Mouse (Mus musculus): ENCODE measurements around the gene Golt1a. TPM values are rescaled to one million over a fixed set of nuclear protein-coding genes. Genes with fewer than 3 reads are reported as not detected.

The Golt1a gene
- polyA plus RNA-seq, 2 experiments: 2.8 to 8.0 TPM

- Histone ChIP-seq H3K4me1 (replicated peaks; ENCODE audit: control insufficient read depth in 2 of 2, insufficient read depth in 2 of 2, low read length in 1 of 2) (no peaks in the 10 kb centered on the region), H3K4me3 (ENCODE audit: insufficient read depth in 1 of 2, low read depth in 2 of 2, low read length in 2 of 2) (no peak overlapping the region), H3K9me3 (ENCODE audit: control insufficient read depth, low read length) (no peaks in the 10 kb centered on the region), H3K9ac (replicated peaks) (no peak overlapping the region), H3K4me2 (ENCODE audit: low read depth) (no peak overlapping the region), H3K27me3 (ENCODE audit: control insufficient read depth, insufficient read depth, low read length) (no peaks in the 10 kb centered on the region), H3K36me3 (replicated peaks; ENCODE audit: control insufficient read depth, insufficient read depth, low read depth) (no peaks in the 10 kb centered on the region), H3K27ac (no peak overlapping the region)
- WGBS (ENCODE audit: insufficient replicate concordance): 51% methylated on average over 15 of the region's 15 CpGs
- TF ChIP-seq CTCF (IDR thresholded peaks at IDR 0.05; ENCODE audit: low read depth): no peak
- no peak for TF ChIP-seq EP300 (IDR thresholded peaks at IDR 0.05; ENCODE audit: low read depth)
- DNase-seq (ENCODE audit: low read depth in 3 of 3, low spot score in 3 of 3): no peak
- no peak for ATAC-seq (ENCODE audit: insufficient read depth)
These were observed 46.3 kb downstream of the Golt1a start for GRCm38 (mm10) chr1:133355912-133356311.

- no peak for DNase-seq (ENCODE audit: low read depth in 3 of 3, low spot score in 3 of 3)
- TF ChIP-seq CTCF (IDR thresholded peaks at IDR 0.05; ENCODE audit: low read depth) (no peak), EP300 (IDR thresholded peaks at IDR 0.05; ENCODE audit: low read depth) (no peak)
- H3K4me3 ChIP-seq (ENCODE audit: insufficient read depth in 1 of 2, low read depth in 2 of 2, low read length in 2 of 2): no peak overlapping the region
- H3K27ac ChIP-seq: no peak overlapping the region
- no peak overlapping the region for H3K4me2 ChIP-seq (ENCODE audit: low read depth)
- no peak overlapping the region for H3K9ac ChIP-seq (replicated peaks)
- WGBS (ENCODE audit: insufficient replicate concordance): 42% methylated on average over 8 of the region's 8 CpGs
- no peaks in the 10 kb centered on the region for H3K4me1 ChIP-seq (replicated peaks; ENCODE audit: control insufficient read depth in 2 of 2, insufficient read depth in 2 of 2, low read length in 1 of 2)
- H3K36me3 ChIP-seq (replicated peaks; ENCODE audit: control insufficient read depth, insufficient read depth, low read depth): no peaks in the 10 kb centered on the region
- no peaks in the 10 kb centered on the region for H3K9me3 ChIP-seq (ENCODE audit: control insufficient read depth, low read length)
- no peak for ATAC-seq (ENCODE audit: insufficient read depth)
- H3K27me3 ChIP-seq (ENCODE audit: control insufficient read depth, insufficient read depth, low read length): no peaks in the 10 kb centered on the region
These were observed 46.7 kb downstream of the Golt1a start for GRCm38 (mm10) chr1:133356330-133356729.

- TF ChIP-seq CTCF (IDR thresholded peaks at IDR 0.05; ENCODE audit: low read depth) (no peak), EP300 (IDR thresholded peaks at IDR 0.05; ENCODE audit: low read depth) (no peak)
- ATAC-seq (ENCODE audit: insufficient read depth): no peak
- no peak for DNase-seq (ENCODE audit: low read depth in 3 of 3, low spot score in 3 of 3)
- H3K27me3 ChIP-seq (ENCODE audit: control insufficient read depth, insufficient read depth, low read length): peaks cover 19% of the 10 kb centered on the region
- H3K9me3 ChIP-seq (ENCODE audit: control insufficient read depth, low read length): no peaks in the 10 kb centered on the region
- no peak overlapping the region for H3K4me3 ChIP-seq (ENCODE audit: insufficient read depth in 1 of 2, low read depth in 2 of 2, low read length in 2 of 2)
- no peak overlapping the region for H3K9ac ChIP-seq (replicated peaks)
- no peaks in the 10 kb centered on the region for H3K36me3 ChIP-seq (replicated peaks; ENCODE audit: control insufficient read depth, insufficient read depth, low read depth)
- 75% methylated on average over 6 of the region's 6 CpGs for WGBS (ENCODE audit: insufficient replicate concordance)
- no peaks in the 10 kb centered on the region for H3K4me1 ChIP-seq (replicated peaks; ENCODE audit: control insufficient read depth in 2 of 2, insufficient read depth in 2 of 2, low read length in 1 of 2)
- H3K4me2 ChIP-seq (ENCODE audit: low read depth): no peak overlapping the region
- no peak overlapping the region for H3K27ac ChIP-seq
These were observed 51.4 kb downstream of the Golt1a start for GRCm38 (mm10) chr1:133361006-133361405.

GRCm38 (mm10) chr1:133362103-133362502, 52.5 kb downstream of the Golt1a start:
- ATAC-seq (ENCODE audit: insufficient read depth): no peak
- no peaks in the 10 kb centered on the region for H3K4me1 ChIP-seq (replicated peaks; ENCODE audit: control insufficient read depth in 2 of 2, insufficient read depth in 2 of 2, low read length in 1 of 2)
- H3K9me3 ChIP-seq (ENCODE audit: control insufficient read depth, low read length): no peaks in the 10 kb centered on the region
- no peak overlapping the region for H3K4me3 ChIP-seq (ENCODE audit: insufficient read depth in 1 of 2, low read depth in 2 of 2, low read length in 2 of 2)
- no peak for DNase-seq (ENCODE audit: low read depth in 3 of 3, low spot score in 3 of 3)
- H3K9ac ChIP-seq (replicated peaks): no peak overlapping the region
- peaks cover 19% of the 10 kb centered on the region for H3K27me3 ChIP-seq (ENCODE audit: control insufficient read depth, insufficient read depth, low read length)
- no peak overlapping the region for H3K27ac ChIP-seq
- TF ChIP-seq EP300 (IDR thresholded peaks at IDR 0.05; ENCODE audit: low read depth) (no peak), CTCF (IDR thresholded peaks at IDR 0.05; ENCODE audit: low read depth) (no peak)
- H3K36me3 ChIP-seq (replicated peaks; ENCODE audit: control insufficient read depth, insufficient read depth, low read depth): no peaks in the 10 kb centered on the region
- no peak overlapping the region for H3K4me2 ChIP-seq (ENCODE audit: low read depth)
- WGBS (ENCODE audit: insufficient replicate concordance): 65% methylated on average over 5 of the region's 5 CpGs

- Histone ChIP-seq H3K4me3 (ENCODE audit: insufficient read depth in 1 of 2, low read depth in 2 of 2, low read length in 2 of 2) (peak within 1 kb of the TSS; percentile 41 to 43), H3K27me3 (ENCODE audit: control insufficient read depth, insufficient read depth, low read length) (peaks cover 19% of the 10 kb centered on the region), H3K27ac (no peak within 1 kb of the TSS), H3K4me2 (ENCODE audit: low read depth) (peak within 1 kb of the TSS; percentile 49), H3K36me3 (replicated peaks; ENCODE audit: control insufficient read depth, insufficient read depth, low read depth) (no peaks in the 10 kb centered on the region), H3K9me3 (ENCODE audit: control insufficient read depth, low read length) (no peaks in the 10 kb centered on the region), H3K9ac (replicated peaks) (peak within 1 kb of the TSS; percentile 27; the same call in 1 of the 2 replicates), H3K4me1 (replicated peaks; ENCODE audit: control insufficient read depth in 2 of 2, insufficient read depth in 2 of 2, low read length in 1 of 2) (peaks cover 0 to 7% of the 10 kb centered on the region in 2 experiments; a peak in 3 of 4 replicates)
- DNase-seq (ENCODE audit: low read depth in 3 of 3, low spot score in 3 of 3) (peak; percentile 41 to 52 (median 51)), ATAC-seq (ENCODE audit: insufficient read depth) (peak; percentile 66)
- TF ChIP-seq CTCF (IDR thresholded peaks at IDR 0.05; ENCODE audit: low read depth): no peak
- TF ChIP-seq EP300 (IDR thresholded peaks at IDR 0.05; ENCODE audit: low read depth): no peak
- 2% methylated on average over 48 of the region's 52 CpGs for WGBS (ENCODE audit: insufficient replicate concordance)
These were observed 53.8 kb downstream of the Golt1a start, which contains the start of gene Etnk2 for GRCm38 (mm10) chr1:133363276-133364021. Etnk2 (plus strand) TSS chr1:133363572.

All from liver, embryonic 14.5 days (tissue).